Mouse (Mus musculus) kidney, embryonic 15.5 days (tissue): Measurements from ENCODE around the gene Rps6kl1. TPM values are rescaled to one million over a fixed set of nuclear protein-coding genes. Genes with fewer than 3 reads are reported as not detected.

Experiments
- ATAC-seq: fragments of 200-750 bp; cut with Nextera tagmentation; replicated peaks from 2 replicates; pipeline ENCODE4 v1.8.0; 2017; ENCODE audit warnings: moderate TSS enrichment; ENCODE audit not compliant: low FRiP score
- H3K27ac ChIP-seq: fragments of 300-500 bp; sonication (generic); 2 replicates; pipeline ENCODE4 v1.5.1; 2015; ENCODE audit warnings: mild to moderate bottlenecking, inconsistent platforms
- H3K27me3 ChIP-seq: fragments of 300-500 bp; sonication (generic); 2 replicates; pipeline ENCODE4 v1.6.1; 2015; ENCODE audit warnings: inconsistent platforms
- H3K36me3 ChIP-seq: fragments of 300-500 bp; sonication (generic); 2 replicates; pipeline ENCODE4 v1.6.1; 2015; ENCODE audit warnings: inconsistent platforms
- H3K4me1 ChIP-seq: fragments of 300-500 bp; sonication (generic); 2 replicates; pipeline ENCODE4 v1.6.1; 2015; ENCODE audit warnings: inconsistent platforms
- H3K4me2 ChIP-seq: fragments of 300-500 bp; sonication (generic); 2 replicates; pipeline ENCODE4 v1.6.1; 2015; ENCODE audit warnings: moderate library complexity, mild to moderate bottlenecking, inconsistent platforms
- H3K4me3 ChIP-seq: fragments of 300-500 bp; sonication (generic); replicated peaks from 2 replicates; pipeline ENCODE4 v1.5.1; 2015; ENCODE audit warnings: mild to moderate bottlenecking, inconsistent platforms
- H3K9ac ChIP-seq: fragments of 300-500 bp; sonication (generic); 2 replicates; pipeline ENCODE4 v1.6.1; 2015; ENCODE audit warnings: mild to moderate bottlenecking, inconsistent platforms
- H3K9me3 ChIP-seq: fragments of 300-500 bp; sonication (generic); replicated peaks from 2 replicates; pipeline ENCODE4 v1.6.1; 2016; ENCODE audit warnings: inconsistent platforms
- WGBS: fragments of 180-500 bp; shearing (Covaris S2); methylation state at CpG from one replicate; pipeline ENCODE4 v1.1.7; 2015; ENCODE audit warnings: mixed read lengths; 5-methylcytosine and 5-hydroxymethylcytosine counted together
- polyA plus RNA-seq: library from polyadenylated mRNA; unstranded; fragments of >200 nt; fragmentation: Nextera tagmentation; extraction: Ambion mirVana; gene quantifications from 2 replicates; pipeline ENCODE4 v1.2.1, GENCODE M21; 2015

Rps6kl1 gene
- polyA plus RNA-seq, 1 experiment from 2014 or later, result 1.0 TPM

GRCm38 (mm10) chr12:85170948-85171307, 19.9 kb upstream of the Rps6kl1 start:
- no peak for ATAC-seq
- no peaks in the 10 kb centered on the region for H3K9me3 ChIP-seq
- no peaks in the 10 kb centered on the region for H3K27me3 ChIP-seq
- no peak overlapping the region for H3K4me3 ChIP-seq
- no peak overlapping the region for H3K9ac ChIP-seq
- no peak overlapping the region for H3K27ac ChIP-seq
- 82% methylated on average over 3 of the region's 3 CpGs for WGBS
- no peak overlapping the region for H3K4me2 ChIP-seq
- H3K36me3 ChIP-seq, result peaks cover 12% of the 10 kb centered on the region; the same call in 1 of the 2 replicates
- peaks cover 25% of the 10 kb centered on the region for H3K4me1 ChIP-seq

- 85% methylated on average over 11 of the region's 11 CpGs for WGBS
- H3K27ac ChIP-seq, result no peak overlapping the region
- H3K4me2 ChIP-seq, result no peak overlapping the region
- no peak overlapping the region for H3K9ac ChIP-seq
- no peaks in the 10 kb centered on the region for H3K9me3 ChIP-seq
- no peak overlapping the region for H3K4me3 ChIP-seq
- no peak for ATAC-seq
- H3K27me3 ChIP-seq, result no peaks in the 10 kb centered on the region
- peaks cover 20% of the 10 kb centered on the region for H3K4me1 ChIP-seq
- H3K36me3 ChIP-seq, result peaks cover 12% of the 10 kb centered on the region; the same call in 1 of the 2 replicates
Observed at GRCm38 (mm10) chr12:85170284-85170947, 19.4 kb upstream of the Rps6kl1 start.

GRCm38 (mm10) chr12:85169877-85170276, 18.8 kb upstream of the Rps6kl1 start:
- Histone ChIP-seq H3K4me1 (peaks cover 14% of the 10 kb centered on the region), H3K4me3 (no peak overlapping the region), H3K9ac (no peak overlapping the region), H3K36me3 (peaks cover 12% of the 10 kb centered on the region; the same call in 1 of the 2 replicates), H3K27ac (no peak overlapping the region), H3K9me3 (no peaks in the 10 kb centered on the region), H3K27me3 (no peaks in the 10 kb centered on the region), H3K4me2 (peak overlapping the region; percentile 41; the same call in 1 of the 2 replicates)
- 65% methylated on average over 3 of the region's 3 CpGs for WGBS
- no peak for ATAC-seq

GRCm38 (mm10) chr12:85169117-85169858, 18.2 kb upstream of the Rps6kl1 start:
- Histone ChIP-seq H3K9me3 (no peaks in the 10 kb centered on the region), H3K4me2 (peak overlapping the region; percentile 41), H3K27me3 (no peaks in the 10 kb centered on the region), H3K4me1 (peaks cover 12% of the 10 kb centered on the region; the same call in 1 of the 2 replicates), H3K27ac (no peak overlapping the region), H3K4me3 (peak overlapping the region; percentile 7; the same call in 1 of the 2 replicates), H3K9ac (no peak overlapping the region; the same call in 1 of the 2 replicates), H3K36me3 (peaks cover 12% of the 10 kb centered on the region; the same call in 1 of the 2 replicates)
- WGBS, result 29% methylated on average over 27 of the region's 27 CpGs
- peak; percentile 61; the same call in 1 of the 2 replicates for ATAC-seq

- no peak for ATAC-seq
- no peak overlapping the region for H3K4me2 ChIP-seq
- H3K9ac ChIP-seq, result no peak overlapping the region
- no peak overlapping the region for H3K4me3 ChIP-seq
- no peaks in the 10 kb centered on the region for H3K27me3 ChIP-seq
- WGBS, result 92% methylated on average over 9 of the region's 9 CpGs
- no peaks in the 10 kb centered on the region for H3K9me3 ChIP-seq
- 0 out of 2 replicates have a peak, but pooled peaks cover 6% of the 10 kb centered on the region for H3K4me1 ChIP-seq
- H3K36me3 ChIP-seq, result peaks cover 12% of the 10 kb centered on the region; the same call in 1 of the 2 replicates
- no peak overlapping the region for H3K27ac ChIP-seq
Observed at GRCm38 (mm10) chr12:85166631-85167030, 15.6 kb upstream of the Rps6kl1 start.

GRCm38 (mm10) chr12:85164996-85165395, 13.9 kb upstream of the Rps6kl1 start:
- no peak for ATAC-seq

GRCm38 (mm10) chr12:85159592-85159991, 8.5 kb upstream of the Rps6kl1 start:
- Histone ChIP-seq H3K4me1 (no peaks in the 10 kb centered on the region), H3K36me3 (no peaks in the 10 kb centered on the region), H3K4me2 (no peak overlapping the region), H3K4me3 (no peak overlapping the region), H3K9me3 (no peaks in the 10 kb centered on the region), H3K9ac (no peak overlapping the region), H3K27me3 (no peaks in the 10 kb centered on the region), H3K27ac (no peak overlapping the region)
- ATAC-seq, result no peak
- 68% methylated on average over 5 of the region's 5 CpGs for whole genome bisulfite sequencing

More at GRCm38 (mm10) chr12:85164996-85165395, 13.9 kb upstream of the Rps6kl1 start:
- H3K27ac ChIP-seq, result no peak overlapping the region
- H3K4me2 ChIP-seq, result no peak overlapping the region
- no peaks in the 10 kb centered on the region for H3K27me3 ChIP-seq
- 89% methylated on average over 5 of the region's 5 CpGs for WGBS
- H3K4me3 ChIP-seq, result no peak overlapping the region
- H3K9ac ChIP-seq, result no peak overlapping the region
- H3K4me1 ChIP-seq, result 0 out of 2 replicates have a peak, but pooled peaks cover 6% of the 10 kb centered on the region
- no peaks in the 10 kb centered on the region for H3K9me3 ChIP-seq
- peaks cover 9% of the 10 kb centered on the region; the same call in 1 of the 2 replicates for H3K36me3 ChIP-seq

GRCm38 (mm10) chr12:85158801-85159200, 7.7 kb upstream of the Rps6kl1 start:
- no peak overlapping the region for H3K4me3 ChIP-seq
- H3K27ac ChIP-seq, result no peak overlapping the region
- H3K9me3 ChIP-seq, result no peaks in the 10 kb centered on the region
- H3K36me3 ChIP-seq, result no peaks in the 10 kb centered on the region
- H3K27me3 ChIP-seq, result no peaks in the 10 kb centered on the region
- ATAC-seq, result no peak
- 83% methylated on average over 8 of the region's 8 CpGs for WGBS
- H3K4me1 ChIP-seq, result no peaks in the 10 kb centered on the region
- H3K9ac ChIP-seq, result no peak overlapping the region
- no peak overlapping the region for H3K4me2 ChIP-seq

GRCm38 (mm10) chr12:85157797-85158460, 6.9 kb upstream of the Rps6kl1 start:
- no peak overlapping the region for H3K27ac ChIP-seq
- no peaks in the 10 kb centered on the region for H3K4me1 ChIP-seq
- no peak for ATAC-seq
- no peak overlapping the region for H3K9ac ChIP-seq
- WGBS, result 87% methylated on average over 14 of the region's 14 CpGs
- no peaks in the 10 kb centered on the region for H3K27me3 ChIP-seq
- H3K36me3 ChIP-seq, result no peaks in the 10 kb centered on the region
- H3K4me3 ChIP-seq, result no peak overlapping the region
- H3K4me2 ChIP-seq, result no peak overlapping the region
- H3K9me3 ChIP-seq, result no peaks in the 10 kb centered on the region

- ATAC-seq, result no peak
Observed at GRCm38 (mm10) chr12:85156324-85156723, 5.3 kb upstream of the Rps6kl1 start.

GRCm38 (mm10) chr12:85153011-85153410, 1.9 kb upstream of the Rps6kl1 start:
- no peak overlapping the region for H3K27ac ChIP-seq
- no peak overlapping the region for H3K4me3 ChIP-seq
- H3K36me3 ChIP-seq, result no peaks in the 10 kb centered on the region
- H3K9me3 ChIP-seq, result no peaks in the 10 kb centered on the region
- H3K9ac ChIP-seq, result no peak overlapping the region
- no peak overlapping the region for H3K4me2 ChIP-seq
- WGBS, result 68% methylated on average over 3 of the region's 3 CpGs
- ATAC-seq, result no peak
- H3K4me1 ChIP-seq, result peaks cover 11% of the 10 kb centered on the region
- peaks cover 26% of the 10 kb centered on the region for H3K27me3 ChIP-seq

More at GRCm38 (mm10) chr12:85156324-85156723, 5.3 kb upstream of the Rps6kl1 start:
- no peak overlapping the region for H3K4me2 ChIP-seq
- no peaks in the 10 kb centered on the region for H3K9me3 ChIP-seq
- H3K27ac ChIP-seq, result no peak overlapping the region
- H3K36me3 ChIP-seq, result no peaks in the 10 kb centered on the region
- 20% methylated on average over 6 of the region's 6 CpGs for WGBS
- no peak overlapping the region for H3K4me3 ChIP-seq
- no peaks in the 10 kb centered on the region; the same call in 1 of the 2 replicates for H3K4me1 ChIP-seq
- H3K9ac ChIP-seq, result no peak overlapping the region
- peaks cover 5% of the 10 kb centered on the region for H3K27me3 ChIP-seq
